Mouse (Mus musculus) embryonic fibroblast, embryonic 13.5 days (primary cell): ENCODE results near the gene Dip2c.

ENCODE experiments used
- CTCF ChIP-seq: IDR thresholded peaks from 2 replicates; pipeline ENCODE4 v1.5.1; 2011; ENCODE audit warnings: mild to moderate bottlenecking, control low read depth, low read length, moderate library complexity, borderline replicate concordance; ENCODE audit not compliant: insufficient read depth
- POLR2A ChIP-seq: IDR thresholded peaks from 2 replicates; pipeline ENCODE4 v1.6.1; 2011; ENCODE audit warnings: low read depth, mild to moderate bottlenecking, control low read depth, low read length, moderate library complexity

GRCm38 (mm10) chr13:9636505-9636904 lies 360.2 kb downstream of the Dip2c start:
- TF ChIP-seq CTCF: peak; percentile 48; the same call in 1 of the 2 replicates
- no peak for TF ChIP-seq POLR2A
